Mouse (Mus musculus) neural tube, embryonic 10.5 days (tissue): ENCODE data around the gene Svbp.

Source experiments
- DNase-seq: peaks from one replicate; pipeline ENCODE4 v3.0.0-alpha.2; 2017; ENCODE audit warnings: low spot score; ENCODE audit errors: extremely low spot score

Svbp gene

DNA sequence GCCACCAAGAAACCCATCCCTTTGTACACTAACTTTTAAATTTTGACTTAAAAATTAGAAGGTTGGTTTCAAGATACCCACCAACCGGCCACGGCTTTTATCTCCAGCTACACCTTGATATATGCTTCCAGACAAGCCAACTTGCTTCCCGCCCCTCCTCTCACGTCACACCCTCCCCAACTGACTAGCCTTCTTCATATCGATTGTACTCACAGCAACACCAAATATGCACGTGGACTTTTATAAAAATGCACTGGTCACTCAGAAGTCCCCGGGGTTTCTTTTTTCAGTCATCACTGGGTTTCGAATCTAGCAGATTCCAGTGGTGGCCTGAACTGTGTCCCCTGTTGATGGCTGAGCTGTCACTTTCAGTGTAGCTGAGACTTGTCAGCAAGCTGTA is 4.5 kb upstream of the Svbp start:
- no peak for DNase-seq

DNA sequence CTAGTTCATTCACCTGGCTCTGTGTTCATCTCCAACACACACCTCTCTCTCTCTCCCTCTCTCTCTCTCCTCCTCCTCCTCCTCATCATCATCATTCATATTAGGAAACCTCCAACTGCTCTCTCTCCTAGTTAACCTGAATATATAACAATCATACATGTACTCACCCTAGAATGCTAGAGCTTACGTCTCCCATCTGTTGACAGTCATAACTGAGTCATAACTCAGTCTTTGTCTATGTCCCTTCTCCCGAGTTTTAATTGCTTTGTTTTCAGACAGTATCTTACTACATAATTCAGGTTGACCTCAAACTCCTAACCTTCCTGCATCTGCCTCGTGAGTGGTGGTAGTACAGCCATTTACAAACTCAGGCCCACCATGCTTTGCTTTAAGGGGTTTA is 3.8 kb upstream of the Svbp start:
- no peak for DNase-seq

DNA sequence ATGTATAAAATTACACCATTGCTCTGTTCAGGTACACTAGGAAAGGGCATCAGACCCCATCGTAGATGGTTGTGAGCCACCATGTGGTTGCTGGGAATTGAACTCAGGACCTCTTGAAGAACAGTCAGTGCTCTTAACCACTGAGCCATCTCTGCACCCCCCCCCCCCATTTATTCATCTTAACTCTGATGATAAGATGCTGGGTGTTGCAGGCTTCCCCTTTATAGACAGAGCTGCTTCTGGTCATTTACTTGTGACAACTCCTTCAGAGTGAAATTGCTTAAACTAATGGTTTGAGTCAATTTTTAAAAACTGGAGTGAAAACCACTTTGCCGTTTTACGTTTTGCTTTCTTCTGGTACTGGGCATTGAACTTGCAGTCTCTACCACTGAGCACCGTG is 2.3 kb upstream of the Svbp start:
- DNase-seq, result no peak

DNA sequence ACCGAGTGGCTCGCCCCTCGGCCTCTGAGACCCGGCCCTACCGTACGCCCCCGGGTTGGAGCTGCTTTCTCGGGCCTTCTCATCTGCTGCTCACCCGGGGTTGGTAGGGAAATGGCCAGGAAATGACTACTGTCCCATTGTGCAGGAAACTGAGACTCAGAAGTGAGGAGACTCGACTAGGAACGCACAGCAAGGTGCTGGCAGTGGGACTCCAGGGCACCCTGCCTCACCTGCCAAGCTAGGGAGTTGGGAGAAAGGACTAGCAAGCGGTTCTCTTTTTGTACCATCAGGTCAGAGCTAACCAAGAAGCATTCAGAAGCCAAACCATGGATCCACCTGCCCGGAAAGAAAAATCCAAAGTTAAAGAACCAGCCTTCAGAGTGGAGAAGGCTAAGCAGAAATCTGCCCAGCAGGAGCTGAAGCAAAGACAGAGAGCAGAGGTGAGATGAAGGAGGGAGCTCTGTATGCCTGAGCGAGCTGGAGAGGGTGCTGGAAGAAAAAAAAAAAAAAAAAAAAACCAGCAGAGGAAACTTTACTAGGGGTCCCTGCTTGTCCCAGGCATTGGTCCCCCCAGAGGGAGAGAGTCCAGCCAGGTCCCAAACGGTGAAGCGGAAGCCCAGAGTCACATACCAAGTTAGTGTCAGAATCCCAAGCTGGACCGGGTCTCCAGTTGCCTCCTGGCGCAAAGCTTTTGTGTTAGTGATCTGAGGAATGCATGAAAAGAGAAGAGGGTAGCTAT is 645 bp downstream of the Svbp start:
- no peak for DNase-seq

DNA sequence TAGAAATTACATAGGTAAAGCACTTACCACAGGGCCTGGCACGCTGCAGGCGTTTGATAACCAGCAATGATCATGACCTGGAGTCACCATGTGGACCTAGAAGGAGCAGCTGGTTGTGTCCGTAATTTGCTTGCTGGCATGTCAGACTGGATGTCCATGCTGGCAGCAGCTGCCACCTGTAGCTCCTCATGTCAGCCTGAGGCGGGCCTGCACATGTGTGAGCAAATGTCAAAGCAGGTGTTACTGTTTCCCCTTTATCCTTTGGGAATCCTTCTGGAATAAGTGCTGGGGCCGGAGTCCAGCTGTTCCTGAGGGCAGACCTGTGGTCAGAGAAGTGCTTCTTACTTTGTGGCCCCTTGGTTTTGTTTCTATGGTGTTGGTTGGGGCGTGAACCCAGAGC is 3.0 kb downstream of the Svbp start:
- no peak for DNase-seq

DNA sequence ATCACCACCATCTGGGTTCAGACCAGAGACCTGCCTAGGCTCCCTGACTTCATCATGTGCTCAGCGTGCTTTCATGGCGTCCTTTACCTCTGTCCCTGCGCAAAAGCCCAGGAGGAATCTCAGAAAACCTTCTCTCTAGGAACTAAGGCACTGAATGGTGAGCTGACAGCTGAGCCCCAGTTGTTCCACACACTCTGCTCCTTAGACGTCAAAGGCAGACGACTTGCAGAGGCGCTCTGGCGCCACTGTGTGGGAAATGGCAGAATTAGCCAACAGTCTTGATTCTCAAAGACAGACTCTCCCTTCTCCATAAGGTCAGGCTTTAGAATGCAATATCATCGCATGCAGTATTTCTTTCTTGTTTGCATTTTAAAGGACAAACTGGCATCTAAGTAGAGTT is 9.6 kb downstream of the Svbp start:
- peak; percentile 52 for DNase-seq

DNA sequence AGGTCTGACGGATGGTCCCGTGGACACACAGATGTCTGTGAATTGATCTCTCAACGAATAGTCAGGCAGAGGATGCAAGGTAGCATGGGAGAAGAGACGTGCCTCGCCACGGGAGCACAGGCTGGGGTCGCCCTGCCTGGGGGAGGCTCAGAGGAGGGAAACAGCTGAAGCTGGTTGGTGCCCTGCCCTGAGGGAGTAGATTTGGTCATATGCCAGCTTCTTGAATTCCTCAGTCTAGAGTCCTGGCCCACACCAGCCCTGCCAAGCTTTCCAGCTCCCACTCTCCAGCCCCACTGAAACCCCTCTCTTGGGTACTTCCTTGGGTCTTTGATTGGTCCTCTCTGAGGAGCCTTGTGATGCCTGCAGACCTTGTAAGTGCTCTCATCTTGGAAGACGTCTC is 21.6 kb downstream of the Svbp start:
- no peak for DNase-seq

DNA sequence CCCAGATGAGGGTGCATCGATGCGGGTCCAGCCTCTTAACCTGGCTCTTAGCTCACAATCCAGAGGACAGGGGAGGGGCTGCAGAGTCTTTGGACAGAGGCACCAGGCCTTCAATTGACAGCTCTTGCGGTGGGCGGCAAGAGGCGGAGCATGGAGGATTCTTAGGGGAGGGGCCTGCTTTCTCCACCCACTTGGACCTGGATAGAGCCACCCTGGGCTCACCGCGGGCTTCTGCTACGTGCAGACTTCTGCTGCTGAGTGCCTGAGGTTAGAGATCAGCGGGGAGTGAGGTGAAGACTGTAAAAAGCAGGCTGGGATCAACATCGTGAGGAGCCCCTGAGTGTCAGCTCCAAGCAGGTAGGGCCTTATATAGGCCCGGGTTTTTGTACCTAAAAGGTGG is 23.1 kb downstream of the Svbp start, which contains the start of gene Tmem269:
Tmem269 (minus strand) TSS at position 49 of the 400 bp plus-strand sequence.
- DNase-seq, result no peak

DNA sequence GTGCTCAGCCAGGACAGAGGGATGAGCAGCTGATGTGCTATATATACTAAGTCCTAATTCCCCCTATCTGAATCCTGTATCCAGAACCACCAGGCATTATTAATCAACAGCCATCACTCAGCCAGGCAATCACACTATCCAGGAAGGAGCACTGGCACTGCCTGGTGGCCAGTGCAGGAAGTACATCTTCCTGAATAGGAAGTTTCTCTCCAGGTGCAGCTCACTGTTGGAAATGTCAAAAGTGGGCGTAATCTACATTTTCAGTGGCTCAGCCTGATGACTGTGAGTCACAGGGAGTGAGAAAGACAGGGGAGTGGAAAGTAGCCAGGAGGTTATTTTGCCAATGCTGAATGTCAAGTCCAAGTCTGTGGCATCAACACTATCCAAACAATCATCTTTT is 28.6 kb downstream of the Svbp start:
- peak; percentile 30 for DNase-seq

DNA sequence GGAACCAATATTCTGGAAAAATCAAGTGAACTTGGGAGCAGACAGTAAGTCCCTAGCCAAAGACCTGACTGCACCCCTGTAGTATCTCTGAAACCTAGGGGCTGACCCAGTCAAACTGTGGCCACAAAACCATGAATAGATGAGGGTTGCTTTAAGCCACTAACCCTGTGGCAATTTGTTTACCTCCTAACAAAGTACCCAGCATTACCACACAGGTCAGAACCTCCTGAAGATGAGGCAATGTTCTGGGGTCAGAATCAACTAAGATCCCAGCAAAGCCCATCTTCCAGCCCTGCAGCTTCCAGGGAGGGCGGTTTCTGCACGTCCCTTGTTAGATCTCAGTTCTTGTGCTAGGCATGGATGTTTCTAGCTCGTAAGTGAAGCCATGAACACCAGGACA is 29.4 kb downstream of the Svbp start:
- DNase-seq, result no peak

DNA sequence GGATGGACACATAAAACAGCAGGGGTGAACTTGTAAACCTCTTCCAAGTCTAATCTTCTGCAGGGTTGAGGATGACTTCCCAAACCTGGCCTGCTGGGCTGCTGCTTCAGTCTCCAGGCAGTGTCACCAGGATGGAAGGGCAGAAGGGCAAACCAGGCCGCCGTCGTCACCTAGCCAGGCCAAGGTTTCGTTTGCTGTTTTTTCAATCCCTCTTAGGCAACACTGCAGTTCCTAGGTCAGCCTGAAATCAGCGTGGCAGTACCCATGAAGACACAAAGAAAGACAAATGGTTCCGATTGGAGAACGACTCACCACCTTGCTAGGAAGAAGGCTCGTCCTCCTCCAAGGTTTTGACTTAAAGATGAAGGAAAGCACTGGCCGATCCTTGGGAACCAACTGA is 30.6 kb downstream of the Svbp start:
- no peak for DNase-seq

DNA sequence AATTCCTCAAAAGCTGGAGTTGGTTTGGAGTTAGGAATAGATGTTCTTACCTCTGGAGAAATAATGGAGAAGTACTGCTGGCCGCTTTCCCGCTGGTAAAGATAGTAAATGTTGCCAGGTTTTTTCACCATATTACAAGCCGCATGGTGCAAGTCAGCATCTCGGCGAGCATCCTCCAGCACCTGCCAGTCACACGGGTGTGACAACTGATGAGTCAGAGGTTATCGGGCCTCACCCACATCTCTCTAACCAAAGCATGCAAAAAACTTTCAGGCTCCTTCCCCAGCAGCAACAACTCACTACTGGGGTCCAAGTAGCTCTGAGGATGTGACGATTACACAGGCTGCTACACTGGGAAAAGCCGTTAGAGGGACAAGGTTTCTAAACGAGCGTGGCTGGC is 31.6 kb downstream of the Svbp start:
- DNase-seq, result no peak

DNA sequence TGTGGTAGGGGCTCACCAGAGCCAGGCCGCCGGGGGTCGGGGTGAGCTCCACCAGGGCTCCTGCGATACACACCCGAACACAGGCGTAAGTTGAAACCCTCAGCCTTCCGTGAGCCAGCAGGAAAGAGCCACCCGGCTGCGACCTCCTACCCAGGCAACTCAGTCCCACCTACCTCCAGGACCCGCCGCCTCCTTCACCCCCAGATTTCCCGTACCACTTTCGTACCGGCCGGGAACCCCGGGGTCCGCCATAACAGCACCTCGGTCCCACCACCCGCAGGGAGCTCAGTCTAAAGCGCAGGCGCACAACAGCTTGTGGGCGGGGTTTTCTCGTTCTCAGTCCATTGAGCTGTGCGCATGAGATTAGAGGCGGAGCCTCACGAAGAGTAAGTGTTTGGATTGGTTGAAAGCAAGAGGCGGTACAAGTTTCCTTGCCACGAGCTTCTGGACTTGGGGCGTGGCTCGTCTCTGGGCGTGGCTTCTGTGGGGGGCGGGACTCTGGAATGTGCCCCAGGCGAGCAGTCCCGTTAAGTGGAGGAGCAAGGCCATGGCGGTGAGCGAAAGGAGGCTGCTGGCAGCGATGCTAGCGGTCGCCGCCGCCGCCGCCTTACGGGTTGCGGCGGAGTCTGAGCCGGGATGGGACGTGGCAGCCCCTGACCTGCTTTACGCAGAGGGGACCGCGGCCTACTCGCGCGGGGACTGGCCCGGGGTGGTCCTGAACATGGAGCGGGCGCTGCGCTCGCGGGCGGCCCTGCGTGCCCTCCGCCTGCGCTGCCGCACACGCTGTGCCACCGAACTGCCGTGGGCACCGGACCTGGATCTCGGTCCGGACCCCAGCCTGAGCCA is 37.5 kb downstream of the Svbp start, which contains the start of the genes AU022252 and P3h1:
AU022252 (minus strand) TSS at position 303 of the 846 bp plus-strand sequence.
P3h1 (plus strand) TSS at position 506 of the 846 bp plus-strand sequence.
- DNase-seq, result peak; percentile 95

DNA sequence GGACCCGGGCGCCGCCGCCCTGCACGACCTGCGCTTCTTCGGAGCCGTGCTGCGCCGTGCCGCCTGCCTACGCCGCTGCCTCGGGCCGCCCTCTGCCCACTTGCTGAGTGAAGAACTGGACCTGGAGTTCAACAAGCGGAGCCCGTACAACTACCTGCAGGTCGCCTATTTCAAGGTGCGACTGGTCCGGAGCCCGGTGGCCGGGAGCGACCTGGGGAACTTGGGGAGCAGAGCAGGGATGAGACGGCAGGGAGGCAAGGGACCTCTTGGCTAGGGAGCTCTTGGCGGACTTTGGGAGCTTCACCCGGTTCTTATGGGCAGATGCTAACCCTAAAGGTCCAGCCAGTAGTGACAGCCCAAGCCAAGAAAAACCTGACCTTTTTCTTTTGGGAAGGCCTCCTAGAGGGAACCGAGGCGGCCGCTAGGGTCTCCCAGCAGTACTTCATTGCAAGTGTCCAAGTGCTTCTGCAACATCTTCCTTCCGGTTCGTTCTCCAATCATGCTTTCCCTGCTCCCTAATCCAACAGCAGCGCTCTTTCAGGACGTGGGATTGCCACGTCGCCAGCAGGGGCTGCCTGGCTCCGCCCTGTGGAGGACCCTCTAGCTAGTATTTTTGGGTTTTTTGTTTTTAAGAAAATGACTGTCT is 38.3 kb downstream of the Svbp start:
- peak; percentile 61 for DNase-seq

DNA sequence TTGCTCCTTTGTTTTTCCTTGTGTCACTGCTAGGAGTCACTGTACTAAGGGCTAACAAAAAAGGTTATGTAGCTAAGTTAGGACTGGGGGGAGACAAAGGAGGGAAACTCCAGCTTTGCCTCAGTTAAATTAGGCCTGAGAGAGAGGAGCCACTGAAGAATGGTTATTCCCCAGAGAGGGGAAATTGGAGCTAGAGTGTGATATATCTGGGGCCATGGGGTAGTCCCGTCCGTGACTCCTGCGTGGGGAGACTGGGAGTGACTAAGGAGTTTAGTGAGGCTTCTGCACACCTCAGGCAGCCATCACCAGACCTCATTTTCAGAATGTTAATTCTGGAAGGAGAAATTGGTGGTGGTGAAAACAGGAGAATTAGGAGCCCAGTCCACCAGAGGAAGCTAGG is 39.2 kb downstream of the Svbp start:
- DNase-seq, result no peak

DNA sequence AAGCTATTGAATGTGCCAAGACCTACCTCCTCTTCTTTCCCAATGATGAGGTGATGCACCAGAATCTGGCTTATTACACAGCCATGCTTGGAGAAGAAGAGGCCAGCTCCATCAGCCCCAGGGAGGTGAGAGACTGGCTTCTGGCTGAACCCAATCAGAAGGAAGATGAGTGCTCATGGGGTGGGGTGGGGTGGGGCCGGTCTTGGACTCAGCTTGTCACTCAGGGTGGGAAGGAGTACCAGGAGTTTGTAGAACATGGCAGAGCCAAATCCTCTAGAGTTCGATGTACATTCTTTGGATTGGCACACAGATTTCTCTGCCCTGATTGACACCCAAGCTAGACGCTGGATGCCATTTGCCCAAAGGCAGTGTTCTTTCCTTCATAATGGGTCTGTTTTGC is 43.6 kb downstream of the Svbp start:
- DNase-seq, result no peak

DNA sequence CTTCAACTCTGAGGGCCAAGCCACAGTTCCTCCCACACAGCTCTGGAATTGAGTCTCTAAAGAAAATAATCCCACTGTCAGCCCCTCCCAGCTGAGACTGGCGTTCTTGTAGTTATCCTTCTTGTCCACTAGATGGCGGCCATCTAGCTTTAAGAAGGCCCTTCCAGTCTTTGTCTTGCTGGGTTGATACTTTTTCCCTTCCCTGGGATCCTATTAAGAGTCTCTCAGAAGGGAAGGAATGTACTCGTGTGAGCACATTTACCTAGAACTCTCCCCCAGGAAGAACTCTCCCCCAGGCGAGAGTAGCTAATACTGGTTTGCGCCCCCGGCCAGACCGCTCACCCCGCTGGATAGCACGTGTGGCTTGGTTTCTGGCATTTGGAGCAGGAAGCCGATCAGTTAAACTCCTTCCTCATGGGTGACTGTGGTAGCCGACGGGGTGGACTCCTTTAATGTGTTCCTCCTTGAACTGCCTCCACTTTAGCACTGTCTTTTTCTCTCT is 44.1 kb downstream of the Svbp start:
- DNase-seq, result peak; percentile 42

DNA sequence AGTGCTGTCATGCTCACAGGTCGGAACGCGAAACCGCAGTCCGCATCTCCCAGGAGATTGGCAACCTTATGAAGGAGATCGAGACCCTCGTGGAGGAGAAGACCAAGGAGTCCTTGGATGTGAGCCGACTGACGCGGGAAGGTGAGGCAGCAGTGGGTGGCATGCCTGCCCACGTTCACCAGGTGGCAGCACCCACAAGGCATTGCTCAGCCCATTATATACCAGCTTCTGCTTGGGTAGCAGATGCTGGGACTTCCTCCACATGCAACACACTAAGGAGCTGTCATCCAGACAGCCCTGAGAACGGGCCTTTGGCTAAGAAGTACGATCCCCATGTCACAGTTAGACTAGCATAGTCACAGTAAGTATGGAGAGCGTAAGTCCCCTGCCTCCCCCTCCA is 46.6 kb downstream of the Svbp start:
- DNase-seq, result no peak

DNA sequence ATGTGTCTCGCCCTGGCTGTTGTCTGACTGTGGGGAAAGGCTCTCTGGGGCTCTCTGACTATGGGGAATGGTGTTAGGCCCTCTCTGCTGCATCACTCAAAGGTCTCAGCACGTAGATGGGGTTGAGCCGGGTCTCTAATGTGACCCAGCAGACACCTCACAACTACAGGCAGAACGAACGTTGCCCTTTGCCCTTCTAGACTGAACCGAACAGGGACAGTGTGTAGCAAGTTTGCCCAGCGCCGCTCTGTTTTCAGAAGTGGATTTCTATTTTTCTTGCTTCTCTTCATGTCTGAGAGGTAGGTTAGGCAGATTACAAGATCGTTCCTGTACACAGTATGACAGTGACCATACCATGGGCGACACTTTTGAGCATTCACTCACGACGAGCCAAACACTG is 47.5 kb downstream of the Svbp start:
- no peak for DNase-seq

DNA sequence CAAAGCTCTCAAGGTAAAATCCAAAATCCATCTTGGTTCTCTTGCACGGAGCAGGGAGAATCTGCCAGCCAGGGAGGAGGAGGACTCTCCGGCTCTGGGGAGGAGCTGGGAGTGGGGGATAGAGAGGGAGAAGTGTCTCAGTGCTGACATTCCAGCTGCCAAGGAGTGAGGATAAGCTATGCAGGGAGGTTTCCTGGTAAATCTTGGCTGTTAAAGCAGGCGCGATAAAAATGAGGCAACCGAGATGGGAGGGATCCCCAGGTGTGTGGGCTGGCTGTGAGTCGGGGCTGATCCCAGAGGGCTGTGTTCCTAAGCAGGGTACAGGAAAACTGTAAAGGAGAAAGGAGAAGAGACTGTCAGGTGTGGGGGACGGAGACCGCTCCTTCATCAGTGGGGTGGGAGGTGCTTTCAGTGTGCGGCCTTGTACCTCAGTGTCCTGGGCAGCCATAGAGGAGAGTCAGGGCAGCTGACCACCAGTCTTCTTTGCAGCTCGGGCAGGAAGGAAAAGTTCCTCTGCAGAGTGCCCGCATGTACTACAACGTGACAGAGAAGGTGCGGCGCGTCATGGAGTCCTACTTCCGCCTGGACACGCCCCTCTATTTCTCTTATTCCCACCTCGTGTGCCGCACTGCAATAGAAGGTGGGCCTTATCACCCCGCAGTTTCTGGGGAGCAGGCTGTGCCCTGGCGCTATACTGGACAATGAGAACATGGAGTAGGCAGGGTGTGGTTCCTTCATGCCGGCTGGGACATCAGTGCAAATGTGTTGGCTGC is 49.5 kb downstream of the Svbp start:
- no peak for DNase-seq

DNA sequence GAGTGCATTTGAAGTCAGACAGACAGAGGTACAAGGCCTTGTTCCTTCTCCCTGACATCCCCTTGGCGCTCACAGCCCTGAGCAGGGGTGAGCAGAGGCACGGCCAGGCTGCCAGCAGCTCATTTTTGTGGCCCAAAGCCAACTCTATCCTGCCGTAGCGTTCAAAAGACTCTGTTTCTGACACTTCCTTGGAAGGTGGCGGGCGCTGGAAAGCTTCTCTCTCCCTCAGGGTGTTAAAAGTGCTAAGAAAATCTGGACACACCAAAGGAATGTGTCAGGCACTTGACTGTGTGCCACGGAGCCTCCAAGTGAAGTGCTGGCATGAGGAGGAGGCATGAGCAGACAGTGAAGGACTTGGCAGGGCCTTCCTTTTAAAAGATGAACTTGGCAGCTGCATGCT is 50.5 kb downstream of the Svbp start:
- no peak for DNase-seq
